Mouse (Mus musculus) kidney, adult 10 weeks (tissue): ENCODE data around the gene Icosl. TPM values are rescaled to one million over a fixed set of nuclear protein-coding genes. Genes with fewer than 3 reads are reported as not detected.

Source experiments
- polyA plus RNA-seq: library from polyadenylated mRNA; stranded (reverse); fragments of 350-450 nt; fragmentation: Illumina TruSeq; extraction: RNeasy Lipid Tissue Mini Kit (QIAGEN cat#74804); gene quantifications from one replicate; pipeline ENCODE4 v1.2.3, GENCODE M21; 2014; ENCODE audit warnings: low read depth, low replicate concordance

The Icosl gene
- polyA plus RNA-seq: 4.0 TPM

GRCm38 (mm10) chr10:78069101-78070011 lies at the start of gene Icosl:
Gene Icosl, plus strand, starts transcription at chr10:78069302.

GRCm38 (mm10) chr10:78041647-78042046 lies 27.5 kb upstream of the Icosl start, which contains the start of gene Dnmt3l:
Gene Dnmt3l, plus strand, starts transcription at chr10:78041947.

GRCm38 (mm10) chr10:78043406-78043836 lies 25.7 kb upstream of the Icosl start, which contains the start of gene Aire:
Gene Aire, minus strand, starts transcription at chr10:78043610.

Other genes with a start within 250 kb of the Icosl start
- not detected for gene Krtap10-4, start 242.2 kb upstream of the Icosl start, polyA plus RNA-seq
- not detected for gene Krtap10-10, start 233.4 kb upstream of the Icosl start, polyA plus RNA-seq
- gene Gm36176, start 222.5 kb upstream of the Icosl start, polyA plus RNA-seq: not detected
- not detected for gene Gm10318, start 216.4 kb upstream of the Icosl start, polyA plus RNA-seq
- gene Gm3285, start 207.3 kb upstream of the Icosl start, polyA plus RNA-seq: not detected
- 2.5 TPM for gene Lrrc3, start 166.8 kb upstream of the Icosl start, polyA plus RNA-seq
- not detected for gene Trpm2, start 98.7 kb upstream of the Icosl start, polyA plus RNA-seq
- 2.7 TPM for gene 1810043G02Rik, start 90.8 kb upstream of the Icosl start, polyA plus RNA-seq
- 1.4 TPM for gene Pfkl, start 59.2 kb upstream of the Icosl start, polyA plus RNA-seq
- gene Dnmt3l, start 27.4 kb upstream of the Icosl start, polyA plus RNA-seq: not detected
- gene Aire, start 25.7 kb upstream of the Icosl start, polyA plus RNA-seq: not detected
- gene D10Jhu81e, start 100.5 kb downstream of the Icosl start, polyA plus RNA-seq: 63.5 TPM
- 2.1 TPM for gene Pwp2, start 115.8 kb downstream of the Icosl start, polyA plus RNA-seq
- 16.4 TPM for gene Trappc10, start 175.3 kb downstream of the Icosl start, polyA plus RNA-seq